Comparison of ENCODE assay signal across 16 mouse cellular contexts in the genomic region with DNA sequence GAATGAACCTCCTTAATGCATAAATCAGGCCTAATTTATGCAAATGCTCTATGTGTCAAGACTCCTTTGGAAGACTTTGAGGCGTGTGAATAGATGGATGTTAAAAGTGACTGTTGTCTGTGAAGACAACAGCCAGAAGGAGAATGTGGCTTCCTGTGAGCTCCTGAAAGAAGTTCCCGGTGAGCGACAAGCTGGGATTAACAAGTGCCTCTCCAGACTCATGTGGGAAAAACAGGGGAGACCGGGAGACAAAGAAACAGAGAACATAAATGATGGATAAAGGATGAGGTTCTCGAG.
A peak's percentile ranks its signal among the peaks of the same experiment; 100 is the strongest.
DNase-seq lines count a peak whose midpoint lies in the region; ATAC-seq and TF ChIP-seq lines count a peak whose summit lies in the region.
"Had no signal": no experiment of that assay in that cellular context is flagged by ENCODE, and none has a peak within 500 bp of the region (broad histone marks: within the 10 kb centered on the region; RNA-seq: fewer than 3 reads in every experiment).

No protein-coding gene starts in this region.

- H3K4me3 ChIP-seq in hindbrain, embryonic 11.5 days (ENCODE audit: low read depth, low read length): no peak overlapping the region
- no peak overlapping the region for H3K4me3 ChIP-seq in hindbrain, embryonic 16.5 days (ENCODE audit: low read length)
- no peak overlapping the region for H3K4me3 ChIP-seq in hindbrain, embryonic 13.5 days
- no peak overlapping the region for H3K4me3 ChIP-seq in liver, postnatal 0 days (ENCODE audit: low read depth, low read length)
- H3K4me3 ChIP-seq: liver, embryonic 13.5 days had no signal

- no peaks in the 10 kb centered on the region for H3K9me3 ChIP-seq in hindbrain, embryonic 11.5 days (ENCODE audit: control insufficient read depth, low read length)
- H3K9me3 ChIP-seq in hindbrain, embryonic 16.5 days (ENCODE audit: control insufficient read depth, low read length): no peaks in the 10 kb centered on the region
- H3K9me3 ChIP-seq in hindbrain, embryonic 13.5 days: no peaks in the 10 kb centered on the region
- no peaks in the 10 kb centered on the region for H3K9me3 ChIP-seq in liver, postnatal 0 days (ENCODE audit: low read length)
- H3K9me3 ChIP-seq: liver, embryonic 13.5 days had no signal

- no peak overlapping the region for H3K9ac ChIP-seq in hindbrain, embryonic 11.5 days (ENCODE audit: low read depth, low read length)
- H3K9ac ChIP-seq in hindbrain, embryonic 16.5 days (ENCODE audit: low read depth, low read length): no peak overlapping the region
- no peak overlapping the region for H3K9ac ChIP-seq in hindbrain, embryonic 13.5 days
- no peak overlapping the region for H3K9ac ChIP-seq in liver, postnatal 0 days (replicated peaks)
- H3K9ac ChIP-seq: liver, embryonic 13.5 days had no signal

- no peak for TF ChIP-seq EP300 in liver, postnatal 0 days (IDR thresholded peaks at IDR 0.05; ENCODE audit: low read depth)

- H3K4me1 ChIP-seq in hindbrain, embryonic 11.5 days (replicated peaks; ENCODE audit: control insufficient read depth, insufficient read depth, low read length): peaks cover 13% of the 10 kb centered on the region
- peaks cover 26% of the 10 kb centered on the region for H3K4me1 ChIP-seq in hindbrain, embryonic 16.5 days (ENCODE audit: control insufficient read depth, insufficient read depth, low read depth, low read length)
- peaks cover 66% of the 10 kb centered on the region for H3K4me1 ChIP-seq in hindbrain, embryonic 13.5 days (replicated peaks)
- H3K4me1 ChIP-seq in liver, postnatal 0 days (ENCODE audit: insufficient read depth): no peaks in the 10 kb centered on the region

- DNase-seq in heart, adult 11 months: peak; percentile 21
- DNase-seq in heart, adult 8-10 months (ENCODE audit: low spot score): no peak
- peak; percentile 61 for DNase-seq in hindbrain, embryonic 11.5 days (ENCODE audit: low spot score)
- peak; percentile 73 for DNase-seq in embryo, embryonic 10.5 days (ENCODE audit: low spot score)
- no peak for DNase-seq in liver, postnatal 0 days
- DNase-seq in layer of hippocampus, adult 9-10 months (ENCODE audit: low spot score): no peak
- DNase-seq: adrenal gland, adult 8-10 months; cerebellum, adult 9-11 months; gastrocnemius, postnatal 14 days; kidney, postnatal 10 days; left cerebral cortex, postnatal 4 days; liver, embryonic 13.5 days; lung, postnatal 10 days; thymus, adult 18-20 months had no signal

- WGBS in hindbrain, embryonic 11.5 days: 8% methylated on average over 5 of the region's 5 CpGs
- 13% methylated on average over 5 of the region's 5 CpGs for WGBS in hindbrain, embryonic 16.5 days
- WGBS in hindbrain, embryonic 13.5 days: 8% methylated on average over 5 of the region's 5 CpGs
- WGBS in liver, postnatal 0 days (ENCODE audit: insufficient replicate concordance): 61% methylated on average over 5 of the region's 5 CpGs

- no peak for TF ChIP-seq CTCF in liver, postnatal 0 days (IDR thresholded peaks at IDR 0.05; ENCODE audit: low read depth)

- H3K27me3 ChIP-seq in hindbrain, embryonic 11.5 days (ENCODE audit: control insufficient read depth, insufficient read depth, low read length): no peaks in the 10 kb centered on the region
- H3K27me3 ChIP-seq in hindbrain, embryonic 16.5 days (replicated peaks; ENCODE audit: control insufficient read depth, insufficient read depth, low read length): no peaks in the 10 kb centered on the region
- no peaks in the 10 kb centered on the region for H3K27me3 ChIP-seq in hindbrain, embryonic 13.5 days
- no peaks in the 10 kb centered on the region for H3K27me3 ChIP-seq in liver, postnatal 0 days (ENCODE audit: insufficient read depth, low read length)
- H3K27me3 ChIP-seq: liver, embryonic 13.5 days had no signal

- H3K36me3 ChIP-seq in hindbrain, embryonic 11.5 days (ENCODE audit: control insufficient read depth, insufficient read depth, low read length): no peaks in the 10 kb centered on the region
- H3K36me3 ChIP-seq in hindbrain, embryonic 16.5 days (ENCODE audit: control insufficient read depth, insufficient read depth, low read length): no peaks in the 10 kb centered on the region
- no peaks in the 10 kb centered on the region for H3K36me3 ChIP-seq in hindbrain, embryonic 13.5 days
- H3K36me3 ChIP-seq in liver, postnatal 0 days (replicated peaks; ENCODE audit: insufficient read depth, low read length): no peaks in the 10 kb centered on the region
- H3K36me3 ChIP-seq: liver, embryonic 13.5 days had no signal

- ATAC-seq in hindbrain, embryonic 11.5 days (ENCODE audit: low FRiP score): peak; percentile 82
- no peak for ATAC-seq in hindbrain, embryonic 16.5 days
- ATAC-seq in hindbrain, embryonic 13.5 days (ENCODE audit: low FRiP score): no peak
- no peak for ATAC-seq in liver, postnatal 0 days

- no peak overlapping the region for H3K4me2 ChIP-seq in hindbrain, embryonic 11.5 days (replicated peaks; ENCODE audit: low read depth, low read length)
- H3K4me2 ChIP-seq in hindbrain, embryonic 16.5 days (ENCODE audit: low read length): no peak overlapping the region
- H3K4me2 ChIP-seq in hindbrain, embryonic 13.5 days: no peak overlapping the region
- no peak overlapping the region for H3K4me2 ChIP-seq in liver, postnatal 0 days (ENCODE audit: low read depth, low read length)

- H3K27ac ChIP-seq in hindbrain, embryonic 11.5 days (ENCODE audit: low read depth, low read length): no peak overlapping the region
- no peak overlapping the region for H3K27ac ChIP-seq in hindbrain, embryonic 16.5 days (ENCODE audit: low read depth, low read length)
- peak overlapping the region; percentile 23; the same call in 1 of the 2 replicates for H3K27ac ChIP-seq in hindbrain, embryonic 13.5 days
- H3K27ac ChIP-seq in liver, postnatal 0 days (ENCODE audit: low read depth): no peak overlapping the region
- H3K27ac ChIP-seq: liver, embryonic 13.5 days had no signal

Comparison
In these comparisons a context has a peak if more than half of its experiments do, and no peak if none do; other contexts are left out.
1. DNase-seq: peak in heart, adult 11 months (single experiment), hindbrain, embryonic 11.5 days (single experiment) and embryo, embryonic 10.5 days (single experiment); none in heart, adult 8-10 months (single experiment), liver, postnatal 0 days (single experiment) and layer of hippocampus, adult 9-10 months (single experiment).